Mouse (Mus musculus): ENCODE data around the gene Ppp1r26. TPM values are rescaled to one million over a fixed set of nuclear protein-coding genes. Genes with fewer than 3 reads are reported as not detected.

Ppp1r26 gene
- polyA plus RNA-seq, 1 experiment from 2014 or later, result 5.0 TPM

DNA sequence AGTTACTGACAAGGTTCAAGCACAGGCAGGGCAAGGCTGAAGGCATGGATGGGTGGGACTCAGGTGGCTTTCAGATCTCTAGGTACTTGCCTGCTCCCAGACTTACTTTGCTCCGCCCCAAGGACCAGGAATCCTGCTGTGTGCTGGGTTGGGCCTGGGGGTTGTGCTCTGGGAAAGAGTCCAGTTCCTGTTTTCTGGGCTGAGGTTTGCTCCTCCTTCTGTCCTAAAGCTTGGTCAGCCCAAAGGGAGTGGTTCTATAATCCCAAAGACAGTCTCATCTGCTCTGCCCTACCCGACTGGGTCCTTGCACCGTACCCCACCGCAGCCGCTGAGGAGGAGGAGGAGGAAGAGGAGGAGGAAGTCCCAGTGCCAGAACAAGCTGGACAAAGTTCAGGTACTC is 50.1 kb downstream of the Ppp1r26 start, which contains the start of gene Gbgt1:
TSS of gene Gbgt1 (plus strand) at position 221 of the 400 bp plus-strand sequence.
- no peak within 1 kb of the TSS for H3K4me2 ChIP-seq (ENCODE audit: low read depth)
- WGBS, result 79% methylated on average over 5 of the region's 5 CpGs
- no peak for DNase-seq (ENCODE audit: low spot score)

DNA sequence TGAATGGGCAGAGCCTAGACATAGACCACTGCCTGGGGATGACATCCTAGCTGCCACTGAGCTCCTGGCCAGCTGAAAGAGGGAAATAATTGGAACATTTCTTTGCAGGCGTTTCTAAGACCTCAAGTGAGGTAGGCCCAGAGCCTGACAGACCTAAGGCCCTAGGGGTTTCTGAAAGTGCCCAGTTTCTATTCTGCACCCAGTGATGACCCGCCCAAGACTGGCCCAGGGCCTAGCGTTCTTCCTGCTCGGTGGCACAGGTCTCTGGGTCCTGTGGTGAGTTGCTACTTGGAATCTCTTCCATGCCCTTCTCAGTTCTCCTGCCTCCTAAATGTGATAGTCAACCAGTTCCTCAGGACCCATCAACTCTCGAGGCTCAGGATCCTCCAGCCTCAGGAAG is 51.0 kb downstream of the Ppp1r26 start:
- Histone ChIP-seq H3K4me2 (ENCODE audit: low read depth) (no peak overlapping the region), H3K27me3 (ENCODE audit: control insufficient read depth, insufficient read depth, low read length) (no peaks in the 10 kb centered on the region), H3K36me3 (ENCODE audit: control insufficient read depth, insufficient read depth, low read length) (no peaks in the 10 kb centered on the region), H3K9ac (ENCODE audit: low read length) (no peak overlapping the region), H3K9me3 (ENCODE audit: control insufficient read depth, low read length) (no peaks in the 10 kb centered on the region), H3K4me3 (ENCODE audit: low read depth, low read length) (no peak overlapping the region), H3K4me1 (ENCODE audit: control insufficient read depth, insufficient read depth, low read length) (no peaks in the 10 kb centered on the region), H3K27ac (ENCODE audit: low read depth, low read length) (no peak overlapping the region)
- DNase-seq (ENCODE audit: low spot score) (no peak), ATAC-seq (ENCODE audit: insufficient read depth, low FRiP score, low TSS enrichment) (no peak)
- 79% methylated on average over 5 of the region's 5 CpGs for WGBS

More for the DNA sequence above, 50.1 kb downstream of the Ppp1r26 start, which contains the start of gene Gbgt1:
- Histone ChIP-seq H3K36me3 (ENCODE audit: control insufficient read depth, insufficient read depth, low read length) (no peaks in the 10 kb centered on the region), H3K27ac (ENCODE audit: low read depth, low read length) (no peak within 1 kb of the TSS), H3K9me3 (ENCODE audit: control insufficient read depth, low read length) (no peaks in the 10 kb centered on the region), H3K27me3 (ENCODE audit: control insufficient read depth, insufficient read depth, low read length) (no peaks in the 10 kb centered on the region), H3K4me3 (ENCODE audit: low read depth, low read length) (no peak within 1 kb of the TSS), H3K9ac (ENCODE audit: low read length) (no peak within 1 kb of the TSS), H3K4me1 (ENCODE audit: control insufficient read depth, insufficient read depth, low read length) (no peaks in the 10 kb centered on the region)
- ATAC-seq (ENCODE audit: insufficient read depth, low FRiP score, low TSS enrichment), result no peak

DNA sequence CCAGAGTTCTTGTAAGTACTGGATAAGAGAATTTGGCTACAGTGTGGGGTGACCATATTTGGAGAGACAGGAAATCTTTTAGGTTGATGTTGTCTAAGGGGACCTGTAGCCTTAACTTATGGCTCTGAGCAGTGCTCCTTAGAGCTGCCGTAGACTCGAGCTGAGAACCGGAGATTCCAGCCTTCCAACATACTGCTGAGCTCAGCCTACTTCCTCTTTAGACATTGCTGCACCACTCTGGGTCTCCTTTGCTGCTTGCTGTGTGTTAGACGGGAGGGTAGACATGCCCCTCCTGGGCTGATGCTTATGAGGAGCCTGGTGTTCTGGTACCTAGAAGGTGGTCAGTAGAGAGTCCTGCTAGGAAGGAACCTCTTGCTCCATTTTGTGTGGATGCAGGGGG is 51.8 kb downstream of the Ppp1r26 start:
- 85% methylated on average over 4 of the region's 4 CpGs for whole genome bisulfite sequencing
- DNase-seq (ENCODE audit: low spot score), result no peak
- no peaks in the 10 kb centered on the region for H3K9me3 ChIP-seq (ENCODE audit: control insufficient read depth, low read length)
- no peak overlapping the region for H3K9ac ChIP-seq (ENCODE audit: low read length)
- no peak for ATAC-seq (ENCODE audit: insufficient read depth, low FRiP score, low TSS enrichment)
- no peaks in the 10 kb centered on the region for H3K36me3 ChIP-seq (ENCODE audit: control insufficient read depth, insufficient read depth, low read length)
- H3K4me3 ChIP-seq (ENCODE audit: low read depth, low read length), result no peak overlapping the region
- H3K4me2 ChIP-seq (ENCODE audit: low read depth), result no peak overlapping the region
- H3K27ac ChIP-seq (ENCODE audit: low read depth, low read length), result no peak overlapping the region
- no peaks in the 10 kb centered on the region for H3K4me1 ChIP-seq (ENCODE audit: control insufficient read depth, insufficient read depth, low read length)
- no peaks in the 10 kb centered on the region for H3K27me3 ChIP-seq (ENCODE audit: control insufficient read depth, insufficient read depth, low read length)

DNA sequence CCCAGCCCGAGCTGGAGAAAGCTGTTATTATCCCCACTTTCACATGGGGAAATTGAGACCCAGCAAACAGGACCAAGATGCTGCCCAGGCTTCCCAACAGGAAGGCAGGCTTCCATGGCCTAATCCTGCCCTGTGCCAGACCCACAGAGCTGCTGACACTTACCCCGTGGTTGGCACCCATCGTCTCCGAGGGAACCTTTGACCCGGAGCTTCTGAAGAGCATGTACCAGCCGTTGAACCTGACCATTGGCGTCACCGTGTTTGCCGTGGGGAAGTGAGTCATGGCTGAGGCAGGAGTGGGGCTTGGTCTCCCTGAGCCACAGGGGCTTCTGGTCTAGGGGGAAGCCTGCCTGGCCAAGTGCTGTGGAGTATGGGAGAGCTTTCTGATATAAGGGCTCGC is 56.4 kb downstream of the Ppp1r26 start:
- Histone ChIP-seq H3K27ac (ENCODE audit: low read depth, low read length) (no peak overlapping the region), H3K4me3 (ENCODE audit: low read depth, low read length) (no peak overlapping the region), H3K4me2 (ENCODE audit: low read depth) (no peak overlapping the region), H3K36me3 (ENCODE audit: control insufficient read depth, insufficient read depth, low read length) (no peaks in the 10 kb centered on the region), H3K4me1 (ENCODE audit: control insufficient read depth, insufficient read depth, low read length) (no peaks in the 10 kb centered on the region), H3K9ac (ENCODE audit: low read length) (no peak overlapping the region), H3K27me3 (ENCODE audit: control insufficient read depth, insufficient read depth, low read length) (no peaks in the 10 kb centered on the region), H3K9me3 (ENCODE audit: control insufficient read depth, low read length) (no peaks in the 10 kb centered on the region)
- ATAC-seq (ENCODE audit: insufficient read depth, low FRiP score, low TSS enrichment) (no peak), DNase-seq (ENCODE audit: low spot score) (no peak)
- 88% methylated on average over 10 of the region's 10 CpGs for WGBS

DNA sequence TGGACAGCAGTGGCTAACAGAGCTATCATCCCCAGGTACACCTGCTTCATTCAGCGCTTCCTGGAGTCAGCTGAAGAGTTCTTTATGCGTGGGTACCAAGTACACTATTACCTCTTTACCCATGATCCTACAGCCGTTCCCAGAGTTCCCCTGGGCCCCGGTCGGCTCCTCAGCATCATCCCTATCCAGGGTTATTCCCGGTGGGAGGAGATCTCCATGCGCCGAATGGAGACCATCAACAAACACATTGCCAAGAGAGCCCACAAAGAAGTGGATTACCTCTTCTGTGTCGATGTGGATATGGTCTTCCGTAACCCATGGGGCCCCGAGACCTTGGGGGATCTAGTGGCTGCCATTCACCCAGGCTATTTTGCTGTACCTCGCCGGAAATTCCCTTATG is 58.1 kb downstream of the Ppp1r26 start:
- Histone ChIP-seq H3K27me3 (ENCODE audit: control insufficient read depth, insufficient read depth, low read length) (no peaks in the 10 kb centered on the region), H3K4me1 (ENCODE audit: control insufficient read depth, insufficient read depth, low read length) (no peaks in the 10 kb centered on the region), H3K36me3 (ENCODE audit: control insufficient read depth, insufficient read depth, low read length) (no peaks in the 10 kb centered on the region), H3K27ac (ENCODE audit: low read depth, low read length) (no peak overlapping the region), H3K4me2 (ENCODE audit: low read depth) (no peak overlapping the region), H3K4me3 (ENCODE audit: low read depth, low read length) (no peak overlapping the region), H3K9me3 (ENCODE audit: control insufficient read depth, low read length) (no peaks in the 10 kb centered on the region), H3K9ac (ENCODE audit: low read length) (no peak overlapping the region)
- ATAC-seq (ENCODE audit: insufficient read depth, low FRiP score, low TSS enrichment) (no peak), DNase-seq (ENCODE audit: low spot score) (no peak)
- 89% methylated on average over 13 of the region's 13 CpGs for WGBS

Other genes with a start within 250 kb of the Ppp1r26 start
- gene 1700007K13Rik, start 19.5 kb downstream of the Ppp1r26 start, polyA plus RNA-seq (2014; fragmentation: Nextera tagmentation; extraction: Ambion mirVana), result 0.42 and 0.99 TPM in 2 replicates
- gene Mrps2, start 21.3 kb downstream of the Ppp1r26 start, polyA plus RNA-seq (2014; fragmentation: Nextera tagmentation; extraction: Ambion mirVana), result 66.7 and 66.9 TPM in 2 replicates
- 0.82 TPM in 1 of 2 replicates, not detected in the other for gene Gbgt1, start 50.1 kb downstream of the Ppp1r26 start, polyA plus RNA-seq (2014; fragmentation: Nextera tagmentation; extraction: Ambion mirVana)
- gene Gm10134, start 59.3 kb downstream of the Ppp1r26 start, polyA plus RNA-seq (2014; fragmentation: Nextera tagmentation; extraction: Ambion mirVana), result 1.0 TPM in 1 of 2 replicates, not detected in the other
- 62.8 and 86.7 TPM in 2 replicates for gene Ralgds, start 66.3 kb downstream of the Ppp1r26 start, polyA plus RNA-seq (2014; fragmentation: Nextera tagmentation; extraction: Ambion mirVana)
- gene Cel, start 116.6 kb downstream of the Ppp1r26 start, polyA plus RNA-seq (2014; fragmentation: Nextera tagmentation; extraction: Ambion mirVana), result not detected in 2 replicates
- gene Gtf3c5, start 137.0 kb downstream of the Ppp1r26 start, polyA plus RNA-seq (2014; fragmentation: Nextera tagmentation; extraction: Ambion mirVana), result 39.7 and 43.8 TPM in 2 replicates
- gene Gfi1b, start 175.2 kb downstream of the Ppp1r26 start, polyA plus RNA-seq (2014; fragmentation: Nextera tagmentation; extraction: Ambion mirVana), result 2.6 and 3.3 TPM in 2 replicates
- gene Tsc1, start 194.4 kb downstream of the Ppp1r26 start, polyA plus RNA-seq (2014; fragmentation: Nextera tagmentation; extraction: Ambion mirVana), result 24.1 TPM in 2 replicates